Mouse (Mus musculus): Measurements from ENCODE around the gene Fmnl1.

- TF ChIP-seq POLR2A (IDR thresholded peaks at IDR 0.05; ENCODE audit: extremely low read depth, insufficient read depth, low read length) (no peak), CTCF (IDR thresholded peaks at IDR 0.05; ENCODE audit: low read depth, low read length) (no peak)
These were observed 5.6 kb downstream of the Fmnl1 start for GRCm38 (mm10) chr11:103176510-103176909.

Measured in liver, adult 2 months (tissue).